Mouse (Mus musculus) midbrain, postnatal 0 days (tissue): ENCODE results near the gene Mrtfa. TPM values are rescaled to one million over a fixed set of nuclear protein-coding genes. Genes with fewer than 3 reads are reported as not detected.

Experiments
- ATAC-seq: fragments of 200-750 bp; cut with Nextera tagmentation; 2 replicates; pipeline ENCODE4 v1.8.0; 2017; ENCODE audit warnings: moderate number of reproducible peaks, mild to moderate bottlenecking, moderate TSS enrichment, moderate library complexity; ENCODE audit not compliant: low FRiP score
- DNase-seq: peaks from one replicate; pipeline ENCODE4 v3.0.0-alpha.2; 2015; ENCODE audit warnings: low spot score
- H3K27ac ChIP-seq: fragments of 300-500 bp; sonication (generic); 2 replicates; pipeline ENCODE4 v1.5.1; 2014; ENCODE audit warnings: low read depth, mild to moderate bottlenecking, low read length, mixed read lengths
- H3K27me3 ChIP-seq: fragments of 300-500 bp; sonication (generic); 2 replicates; pipeline ENCODE4 v1.6.1; 2014; ENCODE audit warnings: low read length, control low read depth, mixed read lengths; ENCODE audit not compliant: insufficient read depth
- H3K36me3 ChIP-seq: fragments of 300-500 bp; sonication (generic); 2 replicates; pipeline ENCODE4 v1.6.1; 2014; ENCODE audit warnings: low read length, control low read depth, mixed read lengths; ENCODE audit not compliant: insufficient read depth
- H3K4me1 ChIP-seq: fragments of 300-500 bp; sonication (generic); 2 replicates; pipeline ENCODE4 v1.6.1; 2014; ENCODE audit warnings: mild to moderate bottlenecking, control low read depth, antibody characterized with exemption, low read length, mixed read lengths; ENCODE audit not compliant: insufficient read depth
- H3K4me2 ChIP-seq: fragments of 300-500 bp; sonication (generic); 2 replicates; pipeline ENCODE4 v1.6.1; 2014; ENCODE audit warnings: low read depth, mild to moderate bottlenecking, low read length, mixed read lengths; ENCODE audit not compliant: poor library complexity, severe bottlenecking
- H3K4me3 ChIP-seq: fragments of 300-500 bp; sonication (generic); 2 replicates; pipeline ENCODE4 v1.5.1; 2014; ENCODE audit warnings: low read depth, mild to moderate bottlenecking, low read length, moderate library complexity
- H3K9ac ChIP-seq: fragments of 300-500 bp; sonication (generic); replicated peaks from 2 replicates; pipeline ENCODE4 v1.6.1; 2014; ENCODE audit warnings: mild to moderate bottlenecking, low read length, moderate library complexity, mixed read lengths; ENCODE audit not compliant: poor library complexity, severe bottlenecking
- H3K9me3 ChIP-seq: fragments of 300-500 bp; sonication (generic); 2 replicates; pipeline ENCODE4 v1.6.1; 2016; ENCODE audit warnings: low read length, control low read depth
- CTCF ChIP-seq: IDR thresholded peaks from 2 replicates; pipeline ENCODE4 v1.5.1; 2016; ENCODE audit warnings: antibody characterized with exemption, mild to moderate bottlenecking
- WGBS: fragments of 180-500 bp; shearing (Covaris S2); extraction: QIAGEN DNeasy Blood & Tissue Kit; methylation state at CpG from one replicate; pipeline ENCODE4 v1.1.7; 2014; 5-methylcytosine and 5-hydroxymethylcytosine counted together
- polyA plus RNA-seq: library from polyadenylated mRNA; unstranded; fragments of >200 nt; fragmentation: Nextera tagmentation; extraction: Ambion mirVana; gene quantifications from 2 replicates; pipeline ENCODE4 v1.2.1, GENCODE M21; 2015
- total RNA-seq: library from RNA; depleted of rRNA; stranded (reverse); fragments of >200 nt; gene quantifications from 2 replicates; pipeline ENCODE4 v1.2.3, GENCODE M21; 2014

Gene Mrtfa
- total and polyA plus RNA-seq, 2 experiments from 2014 or later, result 22.6 to 44.1 TPM

GRCm38 (mm10) chr15:81016488-81016887 is 174.1 kb downstream of the Mrtfa start:
- no peak for DNase-seq
- TF ChIP-seq CTCF, result no peak
- no peak overlapping the region for H3K9ac ChIP-seq
- no peaks in the 10 kb centered on the region for H3K9me3 ChIP-seq
- no peak for ATAC-seq
- H3K4me3 ChIP-seq, result no peak overlapping the region
- H3K27me3 ChIP-seq, result no peaks in the 10 kb centered on the region
- WGBS, result 90% methylated on average over 10 of the region's 10 CpGs
- peaks cover 83% of the 10 kb centered on the region for H3K36me3 ChIP-seq
- H3K27ac ChIP-seq, result no peak overlapping the region
- H3K4me1 ChIP-seq, result no peaks in the 10 kb centered on the region
- no peak overlapping the region for H3K4me2 ChIP-seq

- no peak overlapping the region for H3K4me2 ChIP-seq
- H3K4me3 ChIP-seq, result no peak overlapping the region
- H3K36me3 ChIP-seq, result peaks cover 86% of the 10 kb centered on the region
- no peaks in the 10 kb centered on the region for H3K27me3 ChIP-seq
- DNase-seq (no peak), ATAC-seq (no peak)
- H3K27ac ChIP-seq, result no peak overlapping the region
- WGBS, result 91% methylated on average over 5 of the region's 5 CpGs
- no peak for TF ChIP-seq CTCF
- H3K9ac ChIP-seq, result no peak overlapping the region
- no peaks in the 10 kb centered on the region for H3K9me3 ChIP-seq
- no peaks in the 10 kb centered on the region for H3K4me1 ChIP-seq
Measured at GRCm38 (mm10) chr15:81015068-81015744, 175.4 kb downstream of the Mrtfa start.

- ATAC-seq (no peak), DNase-seq (no peak)
- WGBS, result 89% methylated on average over 7 of the region's 7 CpGs
- Histone ChIP-seq H3K9me3 (no peaks in the 10 kb centered on the region), H3K4me3 (no peak overlapping the region), H3K36me3 (peaks cover 86% of the 10 kb centered on the region), H3K4me1 (no peaks in the 10 kb centered on the region), H3K9ac (no peak overlapping the region), H3K27ac (no peak overlapping the region), H3K27me3 (no peaks in the 10 kb centered on the region), H3K4me2 (no peak overlapping the region)
- TF ChIP-seq CTCF, result no peak
Measured at GRCm38 (mm10) chr15:81013186-81013585, 177.4 kb downstream of the Mrtfa start.

GRCm38 (mm10) chr15:81012359-81012758 is 178.2 kb downstream of the Mrtfa start:
- no peaks in the 10 kb centered on the region for H3K4me1 ChIP-seq
- H3K4me3 ChIP-seq, result no peak overlapping the region
- H3K27ac ChIP-seq, result no peak overlapping the region
- no peaks in the 10 kb centered on the region for H3K27me3 ChIP-seq
- DNase-seq (no peak), ATAC-seq (no peak)
- 90% methylated on average over 4 of the region's 4 CpGs for WGBS
- no peaks in the 10 kb centered on the region for H3K9me3 ChIP-seq
- H3K4me2 ChIP-seq, result no peak overlapping the region
- peaks cover 85% of the 10 kb centered on the region for H3K36me3 ChIP-seq
- TF ChIP-seq CTCF, result no peak
- H3K9ac ChIP-seq, result no peak overlapping the region

GRCm38 (mm10) chr15:81011523-81011922 is 179.0 kb downstream of the Mrtfa start:
- TF ChIP-seq CTCF, result no peak
- H3K9me3 ChIP-seq, result no peaks in the 10 kb centered on the region
- no peak overlapping the region for H3K27ac ChIP-seq
- H3K27me3 ChIP-seq, result no peaks in the 10 kb centered on the region
- ATAC-seq (no peak), DNase-seq (no peak)
- no peak overlapping the region for H3K4me3 ChIP-seq
- H3K9ac ChIP-seq, result no peak overlapping the region
- peaks cover 85% of the 10 kb centered on the region for H3K36me3 ChIP-seq
- 89% methylated on average over 3 of the region's 3 CpGs for WGBS
- no peak overlapping the region for H3K4me2 ChIP-seq
- H3K4me1 ChIP-seq, result no peaks in the 10 kb centered on the region

GRCm38 (mm10) chr15:81010114-81010513 is 180.4 kb downstream of the Mrtfa start:
- Histone ChIP-seq H3K27me3 (no peaks in the 10 kb centered on the region), H3K4me1 (no peaks in the 10 kb centered on the region), H3K36me3 (peaks cover 79% of the 10 kb centered on the region), H3K9ac (no peak overlapping the region), H3K4me2 (no peak overlapping the region), H3K4me3 (no peak overlapping the region), H3K27ac (no peak overlapping the region), H3K9me3 (no peaks in the 10 kb centered on the region)
- peak; percentile 23 for DNase-seq
- ATAC-seq, result no peak
- 89% methylated on average over 7 of the region's 7 CpGs for WGBS
- TF ChIP-seq CTCF, result no peak
